Mouse (Mus musculus): Measurements from ENCODE around the gene Zdhhc13. TPM values are rescaled to one million over a fixed set of nuclear protein-coding genes. Genes with fewer than 3 reads are reported as not detected.

The Zdhhc13 gene
- total RNA-seq, 2 experiments from 2014 or later: 38.5 to 63.1 TPM

DNA sequence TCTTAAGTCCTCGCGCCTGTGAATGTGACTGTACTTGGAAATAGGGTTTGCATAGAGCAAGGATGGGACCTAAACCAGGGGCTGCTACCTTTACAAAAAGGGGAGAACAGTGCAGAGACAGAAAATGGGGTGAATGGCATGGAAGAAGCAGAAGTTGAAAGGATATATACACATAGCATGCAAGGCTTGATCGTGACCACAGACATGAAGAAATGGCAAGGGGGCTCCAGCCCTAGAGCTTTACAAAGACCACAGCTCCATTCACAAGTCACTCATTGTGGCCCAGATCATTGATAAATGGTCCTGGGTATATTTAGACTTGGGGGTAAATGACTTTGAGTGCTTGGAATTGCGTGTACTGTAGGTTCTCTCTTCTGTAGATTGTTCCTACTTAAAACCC is 6.4 kb upstream of the Zdhhc13 start:
- ATAC-seq (replicated peaks; ENCODE audit: poor library complexity): peak; percentile 43; the same call in 1 of the 2 replicates

DNA sequence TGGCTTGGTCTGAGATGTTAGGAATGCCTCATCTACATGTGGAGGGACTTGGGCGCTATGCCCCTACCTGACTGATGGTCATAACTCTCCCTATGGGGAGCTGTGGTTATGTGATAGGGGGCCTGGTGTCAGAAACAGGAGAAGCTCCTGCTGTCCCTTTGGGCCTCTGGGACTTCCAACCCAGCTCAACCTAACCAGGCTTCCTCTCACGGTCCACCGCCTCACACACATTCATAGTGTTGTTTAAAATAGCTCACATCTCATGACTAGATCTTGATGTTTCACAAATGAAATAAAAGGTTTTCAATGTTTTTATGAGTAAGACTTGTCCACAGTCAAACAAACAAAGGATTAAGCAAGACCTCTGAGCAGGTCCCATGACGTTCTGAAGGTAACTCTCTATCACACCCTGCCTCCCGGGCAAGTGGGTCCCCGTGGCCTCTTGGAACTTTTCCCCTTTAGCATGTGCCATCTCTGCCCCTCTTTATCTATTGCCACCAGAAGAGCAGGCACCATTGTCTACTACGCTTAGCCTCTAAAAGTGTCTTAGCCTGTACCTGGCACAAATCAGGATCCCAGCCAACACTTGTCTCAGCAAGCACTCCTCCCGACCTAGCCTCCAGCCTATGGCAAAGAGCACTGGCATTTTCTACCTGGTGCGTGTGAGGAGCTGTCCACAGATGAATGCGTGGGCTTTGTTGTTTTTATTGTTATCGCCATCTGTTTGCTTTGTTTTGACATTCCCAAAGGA is 3.9 kb upstream of the Zdhhc13 start:
- ATAC-seq (replicated peaks; ENCODE audit: poor library complexity): peak; percentile 33

GRCm38 (mm10) chr7:48788348-48788747 is 455 bp upstream of the Zdhhc13 start:
- peak; percentile 64 for ATAC-seq (replicated peaks; ENCODE audit: poor library complexity)

GRCm38 (mm10) chr7:48790117-48790516 is 1.3 kb downstream of the Zdhhc13 start:
- ATAC-seq (replicated peaks; ENCODE audit: poor library complexity): peak; percentile 38

DNA sequence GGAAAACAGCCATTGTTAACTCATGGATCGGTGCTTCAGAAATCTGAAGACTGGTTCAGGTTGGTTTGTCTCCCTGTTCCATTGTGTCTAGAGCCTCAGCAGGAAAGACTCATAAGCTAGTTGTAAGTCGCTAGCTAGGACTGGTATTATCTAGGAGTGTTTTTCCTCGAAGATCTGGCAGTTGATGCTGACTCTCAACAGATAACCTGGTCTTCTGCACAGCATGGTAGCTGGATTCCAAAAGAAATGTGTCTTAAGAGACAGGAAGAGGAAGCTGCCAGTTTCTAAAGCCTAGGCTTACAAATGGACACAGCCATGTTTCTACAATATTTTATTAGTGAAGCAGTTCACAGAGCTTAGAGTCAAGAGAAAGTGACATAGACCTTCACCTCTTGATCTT is 2.6 kb downstream of the Zdhhc13 start:
- ATAC-seq (replicated peaks; ENCODE audit: poor library complexity): no peak

GRCm38 (mm10) chr7:48795130-48795529 is 6.3 kb downstream of the Zdhhc13 start:
- peak; percentile 66 for ATAC-seq (replicated peaks; ENCODE audit: poor library complexity)

GRCm38 (mm10) chr7:48803381-48803780 is 14.6 kb downstream of the Zdhhc13 start:
- no peak for ATAC-seq (replicated peaks; ENCODE audit: poor library complexity)

DNA sequence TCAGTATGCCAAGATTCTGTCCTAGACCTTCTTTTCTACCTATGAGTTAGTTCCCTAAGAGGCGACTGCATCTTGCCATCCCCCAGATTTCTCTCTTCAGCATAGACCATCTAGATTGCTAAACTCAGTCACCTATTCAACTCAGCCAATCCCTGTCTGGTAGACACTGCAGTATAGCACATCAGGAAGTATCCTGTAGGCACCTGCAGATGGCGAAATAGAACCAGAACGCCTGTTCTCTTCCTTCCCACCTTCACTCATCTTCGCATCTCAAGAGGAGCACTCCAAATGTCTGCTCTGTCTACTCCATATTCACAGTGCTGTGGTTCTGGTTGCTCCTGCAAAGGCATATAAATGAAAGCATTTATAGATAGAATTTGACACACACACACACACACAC is 17.8 kb downstream of the Zdhhc13 start:
- no peak for ATAC-seq (replicated peaks; ENCODE audit: poor library complexity)

DNA sequence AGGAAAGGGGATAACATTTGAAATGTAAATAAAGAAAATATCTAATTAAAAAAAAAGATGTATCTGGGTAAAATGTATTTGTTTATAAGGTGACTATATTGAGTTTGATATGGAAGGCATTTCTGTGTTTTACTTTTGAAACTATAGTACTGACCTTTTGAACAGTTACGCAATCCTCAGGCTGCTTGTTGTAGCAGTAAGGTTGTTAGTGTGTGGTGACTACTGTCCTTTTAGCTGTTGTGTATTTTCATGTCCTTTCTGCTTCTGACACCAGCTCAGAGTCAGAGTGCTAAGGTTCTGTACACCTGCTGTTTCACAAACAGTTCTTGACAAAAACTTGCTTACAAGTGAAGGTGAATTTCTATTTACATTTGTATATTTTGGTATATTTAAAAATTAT is 21.8 kb downstream of the Zdhhc13 start:
- no peak for ATAC-seq (replicated peaks; ENCODE audit: poor library complexity)

- ATAC-seq (replicated peaks; ENCODE audit: poor library complexity): no peak
These were observed 23.6 kb downstream of the Zdhhc13 start for GRCm38 (mm10) chr7:48812358-48812757.

- no peak for ATAC-seq (replicated peaks; ENCODE audit: poor library complexity)
These were observed 24.8 kb downstream of the Zdhhc13 start for GRCm38 (mm10) chr7:48813594-48813993.

- no peak for ATAC-seq (replicated peaks; ENCODE audit: poor library complexity)
These were observed 32.9 kb downstream of the Zdhhc13 start for GRCm38 (mm10) chr7:48821654-48822053.

DNA sequence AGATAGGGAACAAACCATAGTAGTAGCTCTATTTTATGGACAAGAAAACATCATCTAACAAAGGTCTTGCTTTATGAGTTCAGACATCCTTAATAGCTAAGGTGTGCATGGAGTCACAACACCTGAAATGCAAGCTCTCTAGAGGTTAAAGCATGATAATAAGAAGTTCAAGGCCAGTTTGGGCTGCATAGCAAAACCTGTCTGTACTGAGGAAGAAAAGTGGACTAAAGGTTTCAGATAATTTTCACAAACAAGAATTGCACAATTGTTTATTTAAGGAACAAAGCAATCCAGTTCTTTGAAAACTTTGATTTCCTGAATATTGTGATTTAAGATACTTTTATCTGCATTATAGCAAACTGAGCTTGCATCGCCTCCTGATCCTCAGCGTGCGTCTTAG is 34.8 kb downstream of the Zdhhc13 start:
- no peak for ATAC-seq (replicated peaks; ENCODE audit: poor library complexity)

DNA sequence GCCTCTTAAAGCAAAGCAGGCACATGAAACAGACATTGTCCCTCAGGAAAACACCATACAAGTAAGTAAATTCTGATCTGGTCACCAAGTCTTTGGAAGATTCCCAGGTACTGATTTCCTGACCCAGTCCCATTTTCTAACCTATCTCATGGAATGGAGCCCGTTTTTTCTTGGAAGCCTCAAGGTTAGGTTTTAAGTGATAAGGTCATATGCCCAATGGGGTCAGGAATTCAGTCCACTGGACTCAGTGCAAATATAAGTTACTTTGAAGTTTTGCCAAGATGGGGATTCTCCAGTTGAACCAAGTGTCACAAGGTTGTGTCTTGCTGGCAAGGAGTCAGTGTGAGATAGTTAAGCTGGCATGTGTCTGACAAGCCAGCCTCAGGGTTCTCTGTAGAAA is 35.9 kb downstream of the Zdhhc13 start:
- ATAC-seq (replicated peaks; ENCODE audit: poor library complexity): no peak

- ATAC-seq (replicated peaks; ENCODE audit: poor library complexity): no peak
These were observed 36.4 kb downstream of the Zdhhc13 start for GRCm38 (mm10) chr7:48825170-48825569.

- peak; percentile 8; the same call in 1 of the 2 replicates for ATAC-seq (replicated peaks; ENCODE audit: poor library complexity)
These were observed 40.5 kb downstream of the Zdhhc13 start for GRCm38 (mm10) chr7:48829177-48829910.

DNA sequence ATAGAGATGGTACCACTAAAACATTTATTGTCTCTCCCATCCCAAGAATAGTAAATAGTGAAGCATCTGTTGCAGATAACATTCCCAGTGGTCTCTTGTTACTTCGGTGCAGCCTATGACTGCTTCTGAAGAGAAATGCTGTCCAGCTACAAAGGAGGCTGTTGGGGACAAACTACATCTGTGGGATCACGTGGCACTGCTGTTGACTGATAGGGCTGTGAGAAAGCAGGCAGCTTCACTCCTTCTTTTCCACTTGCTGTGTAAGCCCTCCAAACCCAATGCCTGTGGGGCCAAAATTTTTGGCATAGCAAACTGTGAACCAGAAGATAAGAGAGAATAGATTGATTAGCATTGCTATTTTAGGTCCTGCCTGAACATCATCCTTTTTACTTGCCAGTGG is 41.6 kb downstream of the Zdhhc13 start:
- ATAC-seq (replicated peaks; ENCODE audit: poor library complexity): peak; percentile 59

DNA sequence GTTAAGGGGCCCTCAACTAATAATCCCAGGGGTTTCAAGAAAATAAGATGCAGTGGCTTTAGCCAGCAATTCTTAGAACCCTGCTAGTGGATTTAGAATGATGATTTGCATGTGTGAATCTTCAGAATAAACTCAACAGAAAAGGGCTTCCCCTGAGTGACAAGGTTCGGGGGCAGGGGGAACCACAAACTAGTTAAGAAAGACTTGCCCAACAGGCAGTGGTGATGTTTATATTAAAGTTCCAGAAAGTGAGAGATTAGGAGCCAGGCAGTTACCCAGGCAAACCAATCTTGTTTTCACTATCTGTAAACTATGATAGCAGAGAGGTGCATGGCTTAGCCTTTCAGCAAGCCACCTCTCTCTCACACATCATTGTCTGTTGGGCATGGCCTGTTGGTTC is 43.9 kb downstream of the Zdhhc13 start:
- ATAC-seq (replicated peaks; ENCODE audit: poor library complexity): peak; percentile 32; the same call in 1 of the 2 replicates

GRCm38 (mm10) chr7:48834371-48834970 is 45.7 kb downstream of the Zdhhc13 start:
- ATAC-seq (replicated peaks; ENCODE audit: poor library complexity): no peak

- no peak for ATAC-seq (replicated peaks; ENCODE audit: poor library complexity)
These were observed 46.3 kb downstream of the Zdhhc13 start for GRCm38 (mm10) chr7:48834989-48835626.

DNA sequence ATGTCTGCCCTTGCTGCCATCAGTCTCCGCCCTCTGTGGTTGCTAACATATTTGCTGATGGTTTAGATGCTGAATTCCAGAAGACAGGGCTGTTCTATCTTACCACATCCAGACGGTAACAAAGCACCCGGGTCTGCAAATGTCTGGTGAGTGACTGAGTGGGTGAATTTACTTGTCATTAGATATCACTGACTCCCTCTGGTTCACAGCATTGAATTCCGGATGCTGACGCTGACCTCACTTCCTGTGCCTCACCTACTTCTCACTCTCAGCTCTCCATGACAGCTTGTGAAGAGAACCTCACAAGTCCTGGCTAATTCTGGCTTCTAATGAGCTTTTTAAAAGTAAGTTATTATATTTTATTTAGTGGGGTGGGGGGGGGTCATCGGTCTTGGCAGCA is 48.1 kb downstream of the Zdhhc13 start:
- ATAC-seq (replicated peaks; ENCODE audit: poor library complexity): peak; percentile 73
